Mouse (Mus musculus) testis, adult 2 months (tissue): Measurements from ENCODE around the gene Adtrp.

Experiments
- CTCF ChIP-seq: fragments of 200-500 bp; IDR thresholded peaks from 2 replicates; pipeline ENCODE4 v1.5.1; 2012; ENCODE audit warnings: low read depth, mild to moderate bottlenecking, inconsistent platforms, low read length, moderate library complexity; ENCODE audit not compliant: control insufficient read depth, insufficient read depth, insufficient replicate concordance
- POLR2A ChIP-seq: fragments of 200-500 bp; IDR thresholded peaks from 2 replicates; pipeline ENCODE4 v1.6.1; 2012; ENCODE audit warnings: low read depth, mild to moderate bottlenecking, inconsistent platforms, low read length, moderate library complexity; ENCODE audit not compliant: control insufficient read depth

- TF ChIP-seq POLR2A = no peak
- TF ChIP-seq CTCF = no peak
These were observed 128.2 kb downstream of the Adtrp start for GRCm38 (mm10) chr13:41719331-41719730.
